Mouse (Mus musculus) ES-Bruce4 (cell line): Measurements from ENCODE around the gene Lhfpl3. TPM values are rescaled to one million over a fixed set of nuclear protein-coding genes. Genes with fewer than 3 reads are reported as not detected.

ENCODE experiments used
- H3K27ac ChIP-seq: 2 replicates; pipeline ENCODE4 v1.5.1; 2012; ENCODE audit warnings: low read length, inconsistent platforms; ENCODE audit not compliant: insufficient read depth
- H3K27me3 ChIP-seq: 2 replicates; pipeline ENCODE4 v1.6.1; 2012; ENCODE audit warnings: mild to moderate bottlenecking, low read length, inconsistent platforms; ENCODE audit not compliant: control insufficient read depth, poor library complexity, insufficient read depth, severe bottlenecking
- H3K36me3 ChIP-seq: 2 replicates; pipeline ENCODE4 v1.6.1; 2012; ENCODE audit warnings: inconsistent platforms, mild to moderate bottlenecking, low read length, moderate library complexity; ENCODE audit not compliant: control insufficient read depth, poor library complexity, insufficient read depth, severe bottlenecking
- H3K4me1 ChIP-seq: one replicate; pipeline ENCODE4 v1.8.1; 2011; ENCODE audit warnings: low read length; ENCODE audit not compliant: control insufficient read depth, insufficient read depth
- H3K4me3 ChIP-seq: 2 replicates; pipeline ENCODE4 v1.5.1; 2011; ENCODE audit warnings: low read depth, mild to moderate bottlenecking, low read length
- H3K9ac ChIP-seq: 2 replicates; pipeline ENCODE4 v1.6.1; 2012; ENCODE audit warnings: low read depth, mild to moderate bottlenecking, inconsistent platforms; ENCODE audit not compliant: poor library complexity, severe bottlenecking
- H3K9me3 ChIP-seq: replicated peaks from 2 replicates; pipeline ENCODE4 v1.6.1; 2012; ENCODE audit warnings: mild to moderate bottlenecking, low read length, inconsistent platforms; ENCODE audit not compliant: control insufficient read depth, poor library complexity, insufficient read depth, severe bottlenecking
- CTCF ChIP-seq: IDR thresholded peaks from one replicate; pipeline ENCODE4 v1.8.1; 2011; ENCODE audit warnings: low read depth, low read length
- EP300 ChIP-seq: IDR thresholded peaks from 2 replicates; pipeline ENCODE4 v1.6.1; 2011; ENCODE audit warnings: low read depth, low read length; ENCODE audit not compliant: insufficient read depth
- POLR2A ChIP-seq: IDR thresholded peaks from one replicate; pipeline ENCODE4 v1.8.1; 2011; ENCODE audit warnings: low read length; ENCODE audit not compliant: insufficient read depth
- polyA plus RNA-seq: library from polyadenylated mRNA; stranded (reverse); fragments of >200 nt; gene quantifications from 2 replicates; pipeline ENCODE4 v1.2.4, GENCODE M21; 2011; ENCODE audit warnings: low read depth; ENCODE audit not compliant: missing spikeins, insufficient read depth, insufficient read length

Lhfpl3 gene
- polyA plus RNA-seq, 1 experiment = not detected

GRCm38 (mm10) chr5:23251462-23252224, 505.8 kb downstream of the Lhfpl3 start:
- H3K9ac ChIP-seq = no peak overlapping the region
- H3K36me3 ChIP-seq = no peaks in the 10 kb centered on the region
- H3K27me3 ChIP-seq = no peaks in the 10 kb centered on the region
- peaks cover 6% of the 10 kb centered on the region for H3K9me3 ChIP-seq
- no peak overlapping the region for H3K4me3 ChIP-seq
- no peaks in the 10 kb centered on the region for H3K4me1 ChIP-seq
- H3K27ac ChIP-seq = no peak overlapping the region
- TF ChIP-seq EP300 (no peak), POLR2A (no peak), CTCF (peak; percentile 55)

GRCm38 (mm10) chr5:23255816-23256418, 510.1 kb downstream of the Lhfpl3 start:
- Histone ChIP-seq H3K9me3 (peaks cover 6% of the 10 kb centered on the region; the same call in 1 of the 2 replicates), H3K4me1 (no peaks in the 10 kb centered on the region), H3K36me3 (no peaks in the 10 kb centered on the region), H3K9ac (no peak overlapping the region), H3K4me3 (no peak overlapping the region), H3K27ac (no peak overlapping the region), H3K27me3 (no peaks in the 10 kb centered on the region)
- TF ChIP-seq CTCF (no peak), EP300 (no peak), POLR2A (no peak)

- Histone ChIP-seq H3K27ac (no peak overlapping the region), H3K27me3 (no peaks in the 10 kb centered on the region; the same call in 1 of the 2 replicates), H3K4me1 (no peaks in the 10 kb centered on the region), H3K9me3 (no peaks in the 10 kb centered on the region), H3K36me3 (no peaks in the 10 kb centered on the region), H3K4me3 (no peak overlapping the region), H3K9ac (no peak overlapping the region)
- no peak for TF ChIP-seq POLR2A
- no peak for TF ChIP-seq CTCF
- no peak for TF ChIP-seq EP300
Observed at GRCm38 (mm10) chr5:23273309-23273708, 527.5 kb downstream of the Lhfpl3 start.

GRCm38 (mm10) chr5:23279364-23279763, 533.5 kb downstream of the Lhfpl3 start:
- Histone ChIP-seq H3K36me3 (no peaks in the 10 kb centered on the region), H3K9me3 (no peaks in the 10 kb centered on the region), H3K27me3 (no peaks in the 10 kb centered on the region), H3K27ac (no peak overlapping the region), H3K4me3 (no peak overlapping the region), H3K9ac (no peak overlapping the region), H3K4me1 (no peaks in the 10 kb centered on the region)
- TF ChIP-seq CTCF = no peak
- TF ChIP-seq EP300 = no peak
- TF ChIP-seq POLR2A = no peak

GRCm38 (mm10) chr5:23284884-23285283, 539.0 kb downstream of the Lhfpl3 start:
- H3K4me1 ChIP-seq = no peaks in the 10 kb centered on the region
- H3K36me3 ChIP-seq = no peaks in the 10 kb centered on the region
- TF ChIP-seq CTCF = peak; percentile 1
- no peak for TF ChIP-seq POLR2A
- no peaks in the 10 kb centered on the region for H3K27me3 ChIP-seq
- H3K27ac ChIP-seq = no peak overlapping the region
- no peaks in the 10 kb centered on the region for H3K9me3 ChIP-seq
- no peak overlapping the region for H3K9ac ChIP-seq
- H3K4me3 ChIP-seq = no peak overlapping the region

- TF ChIP-seq CTCF = no peak
- TF ChIP-seq POLR2A = no peak
- TF ChIP-seq EP300 = no peak
- H3K27ac ChIP-seq = no peak overlapping the region
- no peaks in the 10 kb centered on the region for H3K4me1 ChIP-seq
- no peaks in the 10 kb centered on the region for H3K27me3 ChIP-seq
- H3K9me3 ChIP-seq = no peaks in the 10 kb centered on the region
- no peak overlapping the region for H3K9ac ChIP-seq
- H3K4me3 ChIP-seq = no peak overlapping the region
- no peaks in the 10 kb centered on the region for H3K36me3 ChIP-seq
Observed at GRCm38 (mm10) chr5:23289149-23289548, 543.3 kb downstream of the Lhfpl3 start.

Other genes starting within 250 kb of the Lhfpl3 start
- 70.5 and 70.9 TPM in 2 replicates for gene Orc5, start 195.6 kb upstream of the Lhfpl3 start, polyA plus RNA-seq